Mouse (Mus musculus): ENCODE results near the gene Gm21969.

- TF ChIP-seq CTCF (IDR thresholded peaks at IDR 0.05; ENCODE audit: low read depth): peak; percentile 96
- no peak for TF ChIP-seq EP300 (IDR thresholded peaks at IDR 0.05; ENCODE audit: low read depth)
Observed at GRCm38 (mm10) chr4:139669847-139670246, 66.9 kb downstream of the Gm21969 start.
